Mouse (Mus musculus): Measurements from ENCODE around the gene Akr1cl.
"Not testable (repeated sequence)": the region's sequence is repeated elsewhere in the genome, so short reads cannot be mapped to it uniquely, and the experiment has no call there.

Gene Akr1cl

GRCm38 (mm10) chr1:65032641-65033040 is at the start of gene Akr1cl:
Gene Akr1cl, minus strand, starts transcription at chr1:65032759.
- no peak for DNase-seq (ENCODE audit: low read depth, low spot score)

- no peak for DNase-seq (ENCODE audit: low read depth, low spot score)
Measured at GRCm38 (mm10) chr1:65082188-65082587, 49.6 kb upstream of the Akr1cl start, which contains the start of gene Crygb. Gene Crygb, minus strand, starts transcription at chr1:65082288.

GRCm38 (mm10) chr1:65075607-65076006 is 43.0 kb upstream of the Akr1cl start:
- DNase-seq (ENCODE audit: low read depth, low spot score), result no peak

- DNase-seq (ENCODE audit: low read depth, low spot score), result no peak
Measured at GRCm38 (mm10) chr1:65073589-65073988, 41.0 kb upstream of the Akr1cl start, which contains the start of gene Crygc. Gene Crygc, minus strand, starts transcription at chr1:65073689.

GRCm38 (mm10) chr1:65067842-65068241 is 35.3 kb upstream of the Akr1cl start:
- no peak for DNase-seq (ENCODE audit: low read depth, low spot score)

- DNase-seq (ENCODE audit: low read depth, low spot score), result no peak
Measured at GRCm38 (mm10) chr1:65064201-65064600, 31.6 kb upstream of the Akr1cl start.

GRCm38 (mm10) chr1:65063352-65063751 is 30.8 kb upstream of the Akr1cl start, which contains the start of gene Crygd:
Gene Crygd, minus strand, starts transcription at chr1:65063452.
- DNase-seq (ENCODE audit: low read depth, low spot score), result no peak

- no peak for DNase-seq (ENCODE audit: low read depth, low spot score)
Measured at GRCm38 (mm10) chr1:65052140-65052539, 19.6 kb upstream of the Akr1cl start.

- no peak for DNase-seq (ENCODE audit: low read depth, low spot score)
Measured at GRCm38 (mm10) chr1:65051696-65052095, 19.1 kb upstream of the Akr1cl start.

- DNase-seq (ENCODE audit: low read depth, low spot score), result not testable (repeated sequence)
Measured at GRCm38 (mm10) chr1:65050952-65051351, 18.4 kb upstream of the Akr1cl start, which contains the start of gene Cryge. Gene Cryge, minus strand, starts transcription at chr1:65051149.

GRCm38 (mm10) chr1:65048781-65049180 is 16.2 kb upstream of the Akr1cl start:
- no peak for DNase-seq (ENCODE audit: low read depth, low spot score)

- no peak for DNase-seq (ENCODE audit: low read depth, low spot score)
Measured at GRCm38 (mm10) chr1:65046401-65047109, 14.0 kb upstream of the Akr1cl start.

- no peak for DNase-seq (ENCODE audit: low read depth, low spot score)
Measured at GRCm38 (mm10) chr1:65043433-65043832, 10.9 kb upstream of the Akr1cl start.

- DNase-seq (ENCODE audit: low read depth, low spot score), result no peak
Measured at GRCm38 (mm10) chr1:65041837-65042236, 9.3 kb upstream of the Akr1cl start.

GRCm38 (mm10) chr1:65040806-65041205 is 8.2 kb upstream of the Akr1cl start:
- no peak for DNase-seq (ENCODE audit: low read depth, low spot score)

- no peak for DNase-seq (ENCODE audit: low read depth, low spot score)
Measured at GRCm38 (mm10) chr1:65039679-65040078, 7.1 kb upstream of the Akr1cl start.

GRCm38 (mm10) chr1:65037542-65037941 is 5.0 kb upstream of the Akr1cl start:
- DNase-seq (ENCODE audit: low read depth, low spot score), result no peak

- no peak for DNase-seq (ENCODE audit: low read depth, low spot score)
Measured at GRCm38 (mm10) chr1:65035513-65035912, 3.0 kb upstream of the Akr1cl start.

- DNase-seq (ENCODE audit: low read depth, low spot score), result no peak
Measured at GRCm38 (mm10) chr1:65028206-65028605, 4.4 kb downstream of the Akr1cl start.

- no peak for DNase-seq (ENCODE audit: low read depth, low spot score)
Measured at GRCm38 (mm10) chr1:65012726-65013125, 19.8 kb downstream of the Akr1cl start.

- peak; percentile 48 for DNase-seq (ENCODE audit: low read depth, low spot score)
Measured at GRCm38 (mm10) chr1:65010153-65010552, 22.4 kb downstream of the Akr1cl start.

- DNase-seq (ENCODE audit: low read depth, low spot score), result no peak
Measured at GRCm38 (mm10) chr1:65005575-65005974, 27.0 kb downstream of the Akr1cl start.

GRCm38 (mm10) chr1:65004526-65004925 is 28.0 kb downstream of the Akr1cl start:
- no peak for DNase-seq (ENCODE audit: low read depth, low spot score)

All from WW6 (cell line).